Mouse (Mus musculus) megakaryocyte, embryonic 14.5 days (primary cell): ENCODE measurements around the gene D630023F18Rik.

Experiments used
- FLI1 ChIP-seq: IDR thresholded peaks from 2 replicates; pipeline ENCODE4 v1.6.1; 2012; ENCODE audit warnings: low read length, inconsistent platforms, mixed read lengths
- GATA1 ChIP-seq: IDR thresholded peaks from 3 replicates; pipeline ENCODE4 v1.6.1; 2012; ENCODE audit warnings: mixed read lengths, low read length, inconsistent platforms, borderline replicate concordance

DNA sequence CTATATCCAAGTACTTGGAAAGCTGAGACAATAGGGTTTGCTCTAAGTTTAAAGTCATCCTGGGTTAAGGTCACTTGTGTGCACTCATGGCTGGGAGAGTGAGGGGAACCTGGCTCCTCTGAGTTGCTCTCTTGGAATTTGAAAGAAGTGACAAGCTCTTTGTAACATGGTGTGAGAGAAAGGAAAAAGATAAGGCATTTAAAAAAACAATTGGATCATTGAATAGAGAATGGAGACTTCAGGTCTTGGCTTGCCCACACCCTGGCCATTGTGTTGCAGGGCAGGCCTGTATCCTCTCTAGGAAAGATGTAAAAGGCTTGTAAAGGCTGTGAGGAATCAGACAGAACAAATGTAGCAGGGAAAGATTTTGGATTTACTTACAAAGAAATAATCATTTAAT lies 55.2 kb downstream of the D630023F18Rik start:
- TF ChIP-seq GATA1 (no peak), FLI1 (no peak)
